Mouse (Mus musculus): ENCODE measurements around the gene Ano8.
"Not testable (repeated sequence)": the region's sequence is repeated elsewhere in the genome, so short reads cannot be mapped to it uniquely, and the experiment has no call there.

Ano8 gene

DNA sequence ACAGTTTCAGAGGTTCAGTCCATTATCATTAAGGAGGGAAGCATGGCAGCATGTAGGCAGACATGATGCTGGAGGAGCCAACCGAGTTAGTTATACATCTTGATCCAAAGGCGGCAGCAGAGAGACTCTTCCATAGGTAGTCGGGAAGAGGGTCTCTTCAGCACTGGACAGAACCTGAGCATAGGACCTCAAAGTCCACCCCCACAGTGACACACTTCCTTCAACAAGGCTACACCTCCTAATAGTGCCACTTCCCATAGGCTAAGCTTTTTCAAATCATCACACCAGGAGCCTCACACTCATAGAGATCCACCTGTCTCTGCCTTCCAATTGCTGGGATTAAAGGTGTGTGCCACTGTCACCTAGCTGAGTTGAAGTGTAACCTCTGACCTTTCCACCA is 48.7 kb downstream of the Ano8 start:
- no peak for DNase-seq

DNA sequence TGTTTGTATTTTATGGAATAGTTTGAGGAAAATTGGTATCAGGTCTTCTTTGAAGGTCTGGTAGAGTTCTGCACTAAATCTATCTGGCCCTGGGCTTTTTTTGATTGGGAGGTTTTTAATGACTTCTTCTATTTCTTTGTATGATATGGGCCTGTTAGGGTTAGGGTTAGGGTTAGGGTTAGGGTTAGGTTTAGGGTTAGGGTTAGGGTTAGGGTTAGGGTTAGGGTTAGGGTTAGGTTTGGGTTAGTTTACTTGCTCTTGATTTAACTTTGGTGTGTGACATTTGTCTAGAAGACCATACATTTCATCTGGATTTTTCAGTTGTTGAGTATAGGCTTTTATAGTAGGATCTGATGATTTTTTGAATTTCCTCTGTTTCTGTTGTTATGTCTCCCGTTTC is 52.8 kb downstream of the Ano8 start:
- DNase-seq: not testable (repeated sequence)

Data from kidney, adult 9 months (tissue).